Mouse (Mus musculus): ENCODE data around the gene Phip.
A peak's percentile ranks its signal among the peaks of the same experiment; 100 is the strongest.

GRCm38 (mm10) chr9:82884177-82884576, 91.1 kb downstream of the Phip start:
- TF ChIP-seq POLR2A (IDR thresholded peaks at IDR 0.05; ENCODE audit: control insufficient read depth in 1 of 2, insufficient read depth in 1 of 2, low read depth in 1 of 2, low read length in 2 of 2, poor library complexity in 1 of 2) (no peak), E2F4 (IDR thresholded peaks at IDR 0.05; ENCODE audit: borderline replicate concordance, low read depth, low read length) (no peak), GATA1 (IDR thresholded peaks at IDR 0.05; ENCODE audit: low read depth, low read length) (no peak), TAL1 (IDR thresholded peaks at IDR 0.05; ENCODE audit: low read length) (no peak), CTCF (IDR thresholded peaks at IDR 0.05 in 2 of 3, conservative IDR thresholded peaks at IDR 0.05 in 1 of 3; ENCODE audit: control insufficient read depth in 1 of 3, insufficient read depth in 1 of 3, low read depth in 2 of 3, low read length in 3 of 3, poor library complexity in 1 of 3, severe bottlenecking in 1 of 3) (peak in 1 of 3 experiments; percentile 16; a peak in 1 of 6 replicates), SMC3 (IDR thresholded peaks at IDR 0.05; ENCODE audit: low read depth, low read length) (no peak), MAX (IDR thresholded peaks at IDR 0.05; ENCODE audit: low read length) (no peak)
